Mouse (Mus musculus): ENCODE measurements around the gene Rps6kl1. TPM values are rescaled to one million over a fixed set of nuclear protein-coding genes. Genes with fewer than 3 reads are reported as not detected.
"Not testable (repeated sequence)": the region's sequence is repeated elsewhere in the genome, so short reads cannot be mapped to it uniquely, and the experiment has no call there.

Rps6kl1 gene
- polyA plus RNA-seq, 1 experiment from 2014 or later: 8.6 TPM

DNA sequence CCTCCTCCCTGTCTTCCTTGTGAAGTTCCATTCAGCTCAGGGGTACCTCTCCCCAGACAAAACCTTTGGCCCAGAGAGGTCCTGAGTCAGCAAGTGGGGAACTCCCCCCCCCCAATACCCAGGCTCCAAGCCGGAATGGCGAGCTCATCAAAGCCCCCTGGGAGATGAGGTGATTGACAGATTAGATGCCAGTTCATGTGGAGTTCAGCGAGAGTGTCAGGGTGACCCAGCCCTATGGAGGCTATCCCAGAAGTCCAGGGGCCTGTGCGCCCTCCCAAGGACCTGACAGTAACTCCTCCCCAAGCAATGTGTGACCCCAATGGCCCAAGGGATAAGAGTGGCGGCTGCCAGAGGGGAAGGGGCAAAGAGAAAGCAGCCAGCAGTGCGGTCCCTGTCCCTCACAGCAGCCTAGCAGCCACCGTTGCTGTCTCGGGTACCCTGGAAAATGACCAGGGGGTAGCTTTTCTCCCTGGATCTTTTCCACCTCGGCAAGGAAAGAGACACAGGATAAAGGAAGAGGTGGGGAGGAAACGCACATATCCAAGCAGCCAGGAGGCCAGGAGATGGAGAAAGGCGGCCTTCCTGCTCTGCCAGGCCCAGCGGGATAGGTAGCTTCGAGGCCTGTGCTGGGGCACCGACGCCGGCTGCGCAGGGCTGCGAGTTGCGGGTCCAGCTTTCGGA, 603 bp downstream of the Rps6kl1 start:
- Histone ChIP-seq H3K27me3 (peaks cover 20% of the 10 kb centered on the region), H3K4me3 (peak overlapping the region; percentile 47), H3K36me3 (ENCODE audit: poor library complexity, severe bottlenecking) (no peaks in the 10 kb centered on the region), H3K4me2 (peak overlapping the region; percentile 66), H3K9ac (peak overlapping the region; percentile 65), H3K4me1 (peaks cover 13% of the 10 kb centered on the region), H3K27ac (no peak overlapping the region), H3K9me3 (replicated peaks) (no peaks in the 10 kb centered on the region)
- 11% methylated on average over 20 of the region's 20 CpGs for WGBS
- ATAC-seq: no peak

DNA sequence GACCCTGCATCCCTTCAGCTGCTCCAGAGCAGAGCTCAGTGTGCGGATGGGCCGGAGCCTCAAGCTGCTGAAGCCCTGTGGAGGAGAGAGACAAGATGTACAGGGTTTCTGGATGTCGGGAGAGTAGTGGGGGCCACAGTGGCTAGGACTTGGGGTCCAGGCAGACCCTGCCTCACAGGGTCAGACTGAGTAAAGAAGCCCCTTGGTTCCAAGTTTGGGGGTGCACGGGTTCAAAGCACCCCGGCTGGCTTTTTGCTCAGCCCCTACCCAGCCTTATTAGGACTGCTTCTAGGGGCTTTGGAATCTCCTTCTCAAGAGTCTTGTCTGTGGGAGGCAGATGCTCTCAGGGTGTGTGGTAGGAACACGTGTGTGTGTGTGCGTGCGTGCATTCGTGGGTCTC, 4.2 kb downstream of the Rps6kl1 start:
- Histone ChIP-seq H3K9ac (no peak overlapping the region), H3K9me3 (replicated peaks) (no peaks in the 10 kb centered on the region), H3K4me3 (no peak overlapping the region), H3K4me1 (peaks cover 13% of the 10 kb centered on the region), H3K36me3 (ENCODE audit: poor library complexity, severe bottlenecking) (no peaks in the 10 kb centered on the region), H3K27me3 (peaks cover 16% of the 10 kb centered on the region), H3K4me2 (no peak overlapping the region), H3K27ac (no peak overlapping the region)
- WGBS: 85% methylated on average over 9 of the region's 9 CpGs
- ATAC-seq: no peak

DNA sequence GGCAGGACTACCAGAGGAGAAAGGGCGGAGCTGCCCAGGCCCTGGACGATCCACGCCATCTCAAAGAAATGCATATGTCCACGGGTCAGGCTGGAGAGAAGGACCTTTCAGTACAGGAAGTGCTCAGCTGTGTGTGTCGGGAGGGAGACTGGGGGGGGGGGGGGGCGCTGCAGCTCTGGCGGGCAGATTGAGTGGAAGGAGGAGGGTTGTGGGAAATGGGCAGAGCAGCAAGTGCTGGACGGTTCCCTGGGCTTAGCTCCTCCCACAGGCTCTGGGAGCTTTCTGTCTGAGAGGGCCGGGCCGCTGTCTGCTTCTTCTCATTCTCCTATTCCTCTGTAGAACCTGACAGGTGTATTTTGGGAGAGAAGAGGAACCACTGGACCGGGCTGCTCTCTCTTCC, 4.7 kb downstream of the Rps6kl1 start:
- ATAC-seq: no peak
- Histone ChIP-seq H3K4me3 (no peak overlapping the region), H3K4me2 (no peak overlapping the region), H3K27me3 (peaks cover 11% of the 10 kb centered on the region), H3K4me1 (peaks cover 12% of the 10 kb centered on the region), H3K27ac (no peak overlapping the region), H3K36me3 (ENCODE audit: poor library complexity, severe bottlenecking) (no peaks in the 10 kb centered on the region), H3K9ac (no peak overlapping the region), H3K9me3 (replicated peaks) (no peaks in the 10 kb centered on the region)
- WGBS: 34% methylated on average over 9 of the region's 11 CpGs

DNA sequence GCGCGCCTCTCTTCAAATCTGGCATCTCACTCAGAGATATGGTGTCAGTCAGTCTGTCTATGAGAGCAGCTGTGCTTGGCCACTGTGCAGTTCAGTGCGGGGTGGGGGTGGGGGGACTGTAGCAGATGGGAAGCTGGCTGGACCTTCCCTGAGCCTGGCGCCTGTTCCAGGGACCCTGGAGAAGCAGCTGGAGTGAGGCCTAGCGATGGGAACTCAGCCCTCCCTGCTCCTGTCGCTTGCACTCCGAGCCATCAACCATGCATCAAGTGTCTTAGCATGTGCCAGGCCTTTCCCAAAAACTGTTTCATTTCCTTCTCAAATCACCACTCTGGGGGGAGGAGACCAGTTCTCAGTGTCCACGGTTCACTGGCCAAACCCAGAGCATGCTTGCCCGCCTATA, 5.4 kb downstream of the Rps6kl1 start:
- Histone ChIP-seq H3K4me2 (no peak overlapping the region), H3K9ac (no peak overlapping the region), H3K27ac (no peak overlapping the region), H3K36me3 (ENCODE audit: poor library complexity, severe bottlenecking) (no peaks in the 10 kb centered on the region), H3K9me3 (replicated peaks) (no peaks in the 10 kb centered on the region), H3K4me1 (peaks cover 5% of the 10 kb centered on the region), H3K4me3 (no peak overlapping the region), H3K27me3 (peaks cover 5% of the 10 kb centered on the region)
- no peak for ATAC-seq
- WGBS: 81% methylated on average over 9 of the region's 9 CpGs

DNA sequence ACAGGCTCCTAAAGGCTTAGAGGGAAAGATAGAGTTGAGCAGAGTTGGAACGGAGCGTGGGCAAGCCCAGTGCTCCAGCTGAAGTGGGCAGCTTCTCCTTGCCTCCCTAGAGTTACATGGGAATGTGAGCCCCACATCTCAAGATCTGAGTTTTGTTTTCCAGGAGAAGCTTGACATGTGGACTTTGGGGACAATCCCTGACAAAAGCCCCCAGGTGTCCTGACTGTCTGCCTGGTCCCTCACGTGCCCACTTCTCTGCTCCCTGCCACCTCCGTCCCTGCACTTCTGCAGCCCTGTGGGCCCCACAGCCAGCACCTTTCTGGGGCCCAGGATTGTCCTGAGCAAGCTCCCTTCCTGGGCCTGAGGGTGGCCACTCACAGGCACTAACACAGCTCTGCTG, 6.2 kb downstream of the Rps6kl1 start:
- WGBS: 88% methylated on average over 4 of the region's 4 CpGs
- H3K4me3 ChIP-seq: no peak overlapping the region
- ATAC-seq: no peak
- H3K36me3 ChIP-seq (ENCODE audit: poor library complexity, severe bottlenecking): no peaks in the 10 kb centered on the region
- no peaks in the 10 kb centered on the region for H3K27me3 ChIP-seq
- H3K9ac ChIP-seq: no peak overlapping the region
- H3K4me1 ChIP-seq: no peaks in the 10 kb centered on the region
- no peaks in the 10 kb centered on the region for H3K9me3 ChIP-seq (replicated peaks)
- H3K27ac ChIP-seq: no peak overlapping the region
- no peak overlapping the region for H3K4me2 ChIP-seq

DNA sequence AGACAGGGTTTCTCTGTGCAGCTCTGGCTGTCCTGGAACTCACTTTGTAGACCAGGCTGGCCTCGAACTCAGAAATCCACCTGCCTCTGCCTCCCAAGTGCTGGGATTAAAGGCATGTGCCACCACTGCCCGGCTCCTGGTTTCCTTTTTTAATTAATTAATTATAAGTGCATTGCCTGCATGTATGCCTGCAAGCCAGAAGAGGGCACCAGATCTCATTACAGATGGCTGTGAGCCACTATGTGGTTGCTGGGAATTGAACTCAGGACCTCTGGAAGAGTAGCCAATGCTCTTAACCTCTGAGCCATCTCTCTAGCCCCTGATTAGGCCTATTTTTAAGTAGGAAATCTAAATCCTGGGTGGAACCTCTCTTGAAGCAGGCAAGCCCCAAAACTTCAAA, 6.8 kb downstream of the Rps6kl1 start:
- ATAC-seq; H3K4me1 ChIP-seq; H3K9ac ChIP-seq; H3K4me2 ChIP-seq; H3K27ac ChIP-seq; H3K9me3 ChIP-seq (replicated peaks); H3K4me3 ChIP-seq; H3K27me3 ChIP-seq; H3K36me3 ChIP-seq (ENCODE audit: poor library complexity, severe bottlenecking): not testable (repeated sequence)
- 62% methylated on average over 2 of the region's 2 CpGs for WGBS

DNA sequence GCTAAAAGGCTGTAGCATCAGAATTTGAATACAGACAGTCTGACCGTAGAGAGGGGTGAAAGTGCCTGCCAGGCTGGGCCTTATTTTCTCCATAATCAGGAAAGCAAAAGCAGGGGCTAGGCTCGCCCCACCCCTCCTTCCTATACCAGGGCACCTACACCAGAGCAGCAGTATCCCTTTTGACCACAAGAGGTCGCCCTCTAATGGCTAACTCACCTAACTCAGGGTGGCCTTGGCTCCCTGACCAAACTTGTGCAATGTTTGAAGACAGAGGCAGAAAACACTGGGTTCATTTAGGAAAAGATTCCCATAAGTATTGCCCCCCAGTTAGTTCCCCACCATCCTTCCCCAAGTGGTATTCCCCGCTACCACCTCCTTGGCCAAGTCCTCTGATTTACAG, 8.3 kb downstream of the Rps6kl1 start:
- Histone ChIP-seq H3K4me3 (no peak overlapping the region), H3K4me2 (no peak overlapping the region), H3K9ac (no peak overlapping the region), H3K27me3 (no peaks in the 10 kb centered on the region), H3K36me3 (ENCODE audit: poor library complexity, severe bottlenecking) (no peaks in the 10 kb centered on the region), H3K9me3 (replicated peaks) (no peaks in the 10 kb centered on the region), H3K27ac (no peak overlapping the region), H3K4me1 (no peaks in the 10 kb centered on the region)
- 15% methylated on average over 4 of the region's 4 CpGs for WGBS
- ATAC-seq: peak; percentile 77; the same call in 1 of the 2 replicates

DNA sequence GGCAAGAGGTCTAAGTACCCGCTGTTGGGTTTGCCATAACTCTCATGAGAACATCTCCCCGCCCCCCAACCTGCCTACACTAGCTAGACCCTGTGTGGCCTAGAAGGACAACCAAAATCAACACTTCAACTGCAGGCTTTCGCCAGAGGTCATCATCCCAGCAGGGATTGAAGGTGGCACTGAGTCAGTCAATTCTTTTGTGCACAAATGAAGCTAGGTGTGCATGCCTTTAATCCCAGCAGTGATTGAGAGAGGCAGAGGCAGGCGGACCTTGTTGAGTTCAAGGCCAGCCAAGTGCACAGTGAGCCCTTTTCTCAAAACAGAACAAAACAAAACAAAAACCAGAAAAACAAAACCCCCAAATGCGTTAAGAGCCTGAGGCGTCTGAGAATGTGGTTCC, 10.0 kb downstream of the Rps6kl1 start:
- no peak overlapping the region for H3K27ac ChIP-seq
- no peak overlapping the region for H3K4me3 ChIP-seq
- no peak for ATAC-seq
- H3K27me3 ChIP-seq: no peaks in the 10 kb centered on the region
- no peaks in the 10 kb centered on the region for H3K9me3 ChIP-seq (replicated peaks)
- H3K4me1 ChIP-seq: no peaks in the 10 kb centered on the region
- WGBS: 77% methylated on average over 6 of the region's 6 CpGs
- no peak overlapping the region for H3K4me2 ChIP-seq
- H3K9ac ChIP-seq: no peak overlapping the region
- H3K36me3 ChIP-seq (ENCODE audit: poor library complexity, severe bottlenecking): peaks cover under 1% of the 10 kb centered on the region

DNA sequence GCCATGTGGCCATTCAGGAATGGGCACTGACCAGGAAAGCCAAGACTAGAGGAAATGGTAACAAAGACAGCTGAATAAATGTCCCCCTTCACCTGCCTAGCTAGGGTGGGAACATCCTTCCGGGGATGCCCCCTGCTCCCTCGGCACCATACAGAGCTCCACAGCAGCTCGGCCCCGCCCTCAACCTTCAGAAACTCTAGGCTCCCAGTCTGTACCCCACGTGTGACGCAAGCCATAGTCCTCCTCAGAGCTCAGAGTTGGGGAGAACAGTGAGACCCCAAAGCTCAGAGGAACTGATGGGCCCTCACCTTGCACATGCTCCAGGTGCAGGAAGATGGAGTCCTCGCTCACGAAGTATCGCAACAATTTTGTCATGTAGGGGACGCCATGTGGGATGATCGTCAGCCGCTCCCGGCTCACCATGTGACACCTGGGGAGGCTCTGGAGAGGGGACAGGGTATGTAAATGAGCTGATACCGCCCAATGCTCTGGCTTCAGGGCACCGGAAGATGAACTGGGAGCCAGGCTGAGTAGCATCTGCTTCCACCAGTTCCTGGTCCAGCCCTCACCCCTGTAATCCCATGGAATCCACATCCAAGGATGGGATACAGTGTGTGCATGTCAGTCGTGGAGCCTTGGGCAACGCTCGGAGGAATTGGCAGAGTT, 10.9 kb downstream of the Rps6kl1 start:
- Histone ChIP-seq H3K27me3 (no peaks in the 10 kb centered on the region), H3K4me1 (no peaks in the 10 kb centered on the region), H3K27ac (no peak overlapping the region), H3K9ac (no peak overlapping the region), H3K4me3 (no peak overlapping the region), H3K36me3 (ENCODE audit: poor library complexity, severe bottlenecking) (peaks cover 10% of the 10 kb centered on the region), H3K9me3 (replicated peaks) (no peaks in the 10 kb centered on the region), H3K4me2 (no peak overlapping the region)
- no peak for ATAC-seq
- WGBS: 54% methylated on average over 18 of the region's 18 CpGs

DNA sequence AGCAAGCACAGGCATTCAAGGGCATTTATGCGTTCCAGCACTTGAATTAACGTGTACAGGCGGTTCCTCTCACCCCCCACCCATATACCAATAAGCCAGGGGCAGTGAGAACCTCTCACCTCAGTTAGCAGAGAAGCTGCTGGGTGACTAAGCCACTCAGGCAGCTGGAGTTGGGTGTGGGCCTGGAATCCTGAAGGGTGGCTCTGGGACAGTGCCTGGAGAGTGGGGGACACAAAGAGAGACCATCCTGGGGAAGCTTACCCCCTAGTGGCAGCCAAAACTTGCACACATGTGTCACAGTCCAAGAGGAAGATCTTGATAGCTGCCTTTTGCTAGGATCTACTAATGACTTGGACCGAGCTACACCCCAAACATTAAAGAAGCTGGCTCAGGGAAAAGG, 14.4 kb downstream of the Rps6kl1 start:
- no peaks in the 10 kb centered on the region for H3K9me3 ChIP-seq (replicated peaks)
- 85% methylated on average over 4 of the region's 4 CpGs for WGBS
- no peak overlapping the region for H3K4me2 ChIP-seq
- no peak overlapping the region for H3K9ac ChIP-seq
- H3K4me1 ChIP-seq: no peaks in the 10 kb centered on the region
- H3K36me3 ChIP-seq (ENCODE audit: poor library complexity, severe bottlenecking): peaks cover 40% of the 10 kb centered on the region
- H3K4me3 ChIP-seq: no peak overlapping the region
- no peaks in the 10 kb centered on the region for H3K27me3 ChIP-seq
- H3K27ac ChIP-seq: no peak overlapping the region
- ATAC-seq: no peak

DNA sequence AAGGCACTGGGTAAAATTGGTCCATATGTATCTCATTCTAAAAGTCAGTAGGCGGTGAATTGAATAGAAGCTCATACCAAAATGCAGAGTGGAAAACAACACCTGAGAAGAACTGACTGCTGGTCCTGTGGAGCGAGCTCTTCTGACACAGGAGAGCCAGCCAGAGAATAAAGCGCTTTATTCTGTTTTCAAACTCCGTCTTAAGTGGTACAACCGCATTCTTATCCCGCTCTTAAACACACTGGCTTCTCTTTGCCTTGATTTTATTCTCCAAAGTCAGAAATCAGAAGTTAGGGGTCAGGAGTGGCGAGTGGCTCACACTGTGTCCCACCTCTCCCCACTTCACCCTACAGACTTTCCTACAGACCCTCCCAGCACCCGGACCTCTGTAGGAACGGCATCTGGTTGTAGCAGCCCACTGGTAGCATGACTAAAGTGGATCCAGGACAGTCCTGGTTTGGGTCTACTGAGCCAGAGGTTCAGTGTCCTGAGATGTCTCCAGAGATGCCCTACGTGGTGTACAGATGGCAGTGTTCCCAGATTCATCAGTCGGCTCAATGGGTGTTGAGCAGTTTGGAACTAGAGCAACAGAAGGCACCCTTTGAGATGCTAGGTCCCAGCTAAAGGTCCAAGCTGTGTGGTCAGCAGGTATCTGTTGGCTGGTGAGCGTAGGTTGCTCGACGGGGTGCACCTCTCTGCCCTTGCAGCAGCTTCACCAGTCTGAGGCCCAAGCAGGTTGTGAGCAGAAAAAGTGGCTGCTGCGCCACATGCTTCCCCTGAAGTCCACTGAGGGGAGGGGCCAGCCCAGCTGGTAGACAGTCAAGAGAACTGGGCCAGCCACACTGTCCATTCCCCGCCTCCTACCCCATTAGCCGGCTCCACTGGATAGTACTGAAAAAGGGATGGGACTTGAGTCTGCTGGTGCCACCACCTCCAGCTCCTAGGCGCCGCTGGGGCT, 15.3 kb downstream of the Rps6kl1 start:
- ATAC-seq: no peak
- H3K27me3 ChIP-seq: no peaks in the 10 kb centered on the region
- H3K36me3 ChIP-seq (ENCODE audit: poor library complexity, severe bottlenecking): peaks cover 49% of the 10 kb centered on the region
- no peak overlapping the region for H3K4me3 ChIP-seq
- 83% methylated on average over 19 of the region's 19 CpGs for WGBS
- H3K4me1 ChIP-seq: no peaks in the 10 kb centered on the region
- no peak overlapping the region for H3K4me2 ChIP-seq
- H3K9me3 ChIP-seq (replicated peaks): no peaks in the 10 kb centered on the region
- H3K27ac ChIP-seq: no peak overlapping the region
- H3K9ac ChIP-seq: no peak overlapping the region
